Mouse (Mus musculus) layer of hippocampus, adult 2 months (tissue): ENCODE results near the gene Hpn. TPM values are rescaled to one million over a fixed set of nuclear protein-coding genes. Genes with fewer than 3 reads are reported as not detected.

Source experiments
- DNase-seq, 2 experiments: peaks; one replicate each; pipeline ENCODE4 v3.0.0; 2022; ENCODE audit warnings: low spot score in 2 of 2
- H3K27ac ChIP-seq: fragments of 200-600 bp; 2 replicates; pipeline ENCODE4 v1.8.1; 2022
- H3K4me3 ChIP-seq: fragments of 200-600 bp; 2 replicates; pipeline ENCODE4 v1.8.1; 2022; ENCODE audit warnings: mild to moderate bottlenecking
- CTCF ChIP-seq: fragments of 200-600 bp; conservative IDR thresholded peaks from 2 replicates; pipeline ENCODE4 v1.8.1; 2022; ENCODE audit warnings: antibody characterized with exemption, mild to moderate bottlenecking, moderate library complexity
- total RNA-seq, 2 experiments: library from RNA; stranded (reverse); gene quantifications; 2 replicates each; pipeline ENCODE4 v1.2.3; 2021

The Hpn gene
- total RNA-seq, 2 experiments from 2014 or later, result 2.9 to 7.1 TPM

DNA sequence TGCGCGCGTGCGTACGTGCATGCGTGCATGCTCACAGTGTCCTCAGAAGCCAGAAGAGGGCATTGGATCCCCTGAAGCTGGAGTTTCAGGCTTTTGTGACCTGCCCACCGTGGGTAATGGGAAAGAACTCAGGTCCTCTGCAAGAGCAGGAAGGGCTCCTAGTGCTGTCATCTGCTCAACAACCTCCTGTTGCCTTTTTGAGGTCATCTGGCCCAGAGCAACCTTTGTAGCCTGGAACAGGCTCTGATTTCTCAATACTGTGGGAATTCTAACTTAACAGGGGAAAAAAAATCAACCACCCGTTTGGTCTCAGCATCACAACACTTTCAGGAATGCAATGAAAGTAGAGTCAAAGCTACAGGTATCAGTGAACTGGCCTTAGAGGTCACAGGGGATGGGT, 35.4 kb downstream of the Hpn start:
- peak overlapping the region; percentile 65; the same call in 1 of the 2 replicates for H3K27ac ChIP-seq
- DNase-seq, result no peak
- TF ChIP-seq CTCF, result no peak
- no peak overlapping the region for H3K4me3 ChIP-seq

DNA sequence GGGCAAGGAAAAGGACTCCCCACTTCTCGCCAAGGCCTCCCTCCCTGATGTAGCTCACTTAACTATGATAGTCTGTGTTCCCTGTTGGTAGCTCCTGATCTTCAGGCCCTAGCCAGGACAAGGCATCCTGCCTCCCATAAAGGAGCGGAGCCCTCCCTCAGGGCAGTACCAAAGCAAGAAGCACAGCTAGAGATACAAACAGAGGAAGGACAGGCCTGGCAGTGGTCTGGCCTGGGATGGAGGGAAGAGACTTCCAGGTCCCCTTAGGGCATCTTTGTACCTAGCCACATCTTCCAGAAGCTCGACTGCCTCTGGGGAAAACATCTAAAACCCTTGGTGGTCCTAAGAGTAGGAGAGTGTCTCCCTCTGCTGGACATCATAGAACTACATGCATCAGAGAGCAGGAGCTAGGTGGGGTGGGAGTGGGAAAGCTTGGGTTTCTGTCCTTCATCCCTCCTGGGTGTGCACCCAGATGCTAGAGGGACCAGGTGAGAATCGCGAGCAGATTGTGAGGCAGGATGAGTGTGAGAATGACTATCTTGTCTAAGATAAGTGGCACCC, 37.1 kb downstream of the Hpn start:
- Histone ChIP-seq H3K4me3 (no peak overlapping the region), H3K27ac (peak overlapping the region; percentile 90)
- TF ChIP-seq CTCF, result peak; percentile 93
- DNase-seq, result peak; percentile 62 to 71

DNA sequence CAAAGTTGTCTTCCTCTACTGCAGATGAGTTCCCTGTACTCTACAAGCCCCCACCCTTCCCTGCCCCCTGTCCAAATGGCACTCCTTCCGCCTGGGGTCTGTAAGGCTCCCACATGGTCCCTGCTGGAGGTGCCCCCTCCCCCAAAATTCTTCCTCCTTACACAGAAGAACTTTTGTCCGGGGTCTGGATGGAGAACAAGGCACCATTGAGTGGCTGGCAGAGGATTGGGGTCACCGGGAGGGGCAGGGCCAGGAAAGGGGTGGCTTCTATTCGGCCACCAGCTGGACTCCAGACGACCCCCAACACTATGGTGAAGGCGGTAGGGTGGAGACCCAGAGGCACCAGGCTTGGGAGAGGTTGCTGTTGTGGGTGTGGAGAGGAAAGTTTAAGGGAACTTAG, 37.6 kb downstream of the Hpn start:
- TF ChIP-seq CTCF, result no peak
- Histone ChIP-seq H3K27ac (peak overlapping the region; percentile 90), H3K4me3 (no peak overlapping the region)
- peak; percentile 53 to 77 for DNase-seq

DNA sequence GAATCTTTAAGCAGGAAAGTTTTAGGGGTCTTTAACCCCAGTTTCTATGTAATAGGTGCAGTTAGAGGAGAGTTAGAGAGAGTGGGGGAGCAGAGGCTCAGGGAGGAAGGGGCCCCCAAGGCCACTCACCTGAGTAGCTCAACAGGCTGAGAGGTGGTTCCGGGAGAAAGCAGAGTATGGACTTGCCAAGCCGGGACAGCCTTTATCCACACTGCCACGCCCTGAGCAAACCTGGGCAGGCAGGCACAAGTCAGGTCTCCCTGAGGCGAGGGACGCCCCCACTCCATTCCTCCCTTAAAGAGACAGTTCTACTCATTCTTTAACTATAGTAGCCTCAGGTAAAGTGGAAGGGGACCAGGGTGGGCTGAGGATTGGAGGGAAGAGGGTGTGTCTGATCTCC, 38.6 kb downstream of the Hpn start, which contains the start of gene Fxyd3:
Fxyd3 (minus strand) TSS at position 213 of the 400 bp plus-strand sequence.
- H3K4me3 ChIP-seq, result no peak within 1 kb of the TSS
- DNase-seq, result no peak
- peak within 1 kb of the TSS; percentile 90 for H3K27ac ChIP-seq
- TF ChIP-seq CTCF, result no peak

DNA sequence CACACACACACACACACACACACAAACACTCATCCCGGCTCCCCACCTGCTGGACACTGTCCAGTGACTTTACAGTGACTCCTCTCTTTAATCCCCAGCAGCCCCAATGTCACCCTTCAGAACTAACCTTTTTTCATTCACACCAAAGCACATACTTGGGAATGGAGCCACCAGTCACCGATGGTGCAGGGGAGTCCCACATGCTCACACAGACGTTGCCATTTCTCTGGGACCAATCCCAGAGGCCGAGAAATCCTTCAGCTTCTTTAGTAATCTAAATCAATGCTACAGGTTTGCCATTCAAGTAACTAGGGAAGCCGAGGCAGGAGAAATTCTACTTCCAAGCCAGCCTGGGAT, 40.4 kb downstream of the Hpn start:
- peak; percentile 61 to 71 for DNase-seq
- H3K27ac ChIP-seq, result 0 out of 2 replicates have a peak overlapping the region, but pooled peaks have one; percentile 19
- no peak overlapping the region for H3K4me3 ChIP-seq
- no peak for TF ChIP-seq CTCF

DNA sequence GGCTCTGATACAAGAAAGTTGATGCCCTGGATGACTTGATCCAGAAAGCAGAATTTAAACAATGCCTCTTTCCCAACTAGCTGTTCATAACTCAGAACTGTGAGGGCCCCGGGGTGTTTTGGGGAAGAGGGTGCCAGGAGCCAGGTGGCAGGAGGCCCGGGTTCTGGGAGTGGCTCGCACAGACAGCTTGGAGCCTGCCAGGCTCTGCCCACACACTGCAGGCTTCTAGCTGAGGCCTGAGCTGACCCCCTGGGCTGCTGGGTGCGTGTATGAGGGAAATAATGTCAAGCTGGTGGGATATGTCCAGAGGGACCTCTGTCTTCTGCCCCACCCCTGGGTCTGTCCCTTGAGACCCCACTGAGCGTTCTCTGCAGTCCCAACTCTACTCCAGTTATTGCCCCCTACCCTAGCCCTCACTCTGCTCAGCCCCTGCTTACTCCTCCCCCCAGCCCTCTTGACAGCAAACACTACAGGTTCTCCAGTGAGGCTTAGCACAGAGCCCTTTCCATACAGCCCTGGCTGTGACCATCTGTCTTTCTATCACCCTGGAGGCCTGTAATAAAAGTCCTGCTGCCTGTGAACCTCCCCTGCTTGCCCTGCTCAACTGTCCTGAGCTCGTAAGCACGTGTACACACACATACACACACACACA, 40.9 kb downstream of the Hpn start:
- Histone ChIP-seq H3K27ac (peak overlapping the region; percentile 80), H3K4me3 (no peak overlapping the region)
- no peak for DNase-seq
- no peak for TF ChIP-seq CTCF

DNA sequence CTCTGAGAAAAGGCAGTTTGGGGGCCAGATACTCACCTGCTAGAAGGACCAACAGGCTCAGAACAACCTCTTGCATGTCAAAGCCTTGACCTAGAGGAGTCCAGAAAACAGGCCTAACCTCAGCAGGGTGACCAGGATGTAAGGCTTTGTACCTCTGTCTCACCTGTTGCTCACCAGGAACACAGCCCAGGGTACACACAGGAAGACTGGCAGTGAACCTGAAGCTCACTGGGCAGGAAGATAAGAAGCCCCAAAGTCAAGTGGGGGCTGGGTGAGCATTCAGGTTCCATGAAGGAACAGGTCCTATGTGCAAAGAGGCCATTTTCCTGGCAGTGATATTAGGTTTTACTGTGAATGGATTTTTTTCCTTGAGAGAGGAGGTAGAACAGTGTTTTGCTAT, 41.5 kb downstream of the Hpn start:
- Histone ChIP-seq H3K4me3 (no peak overlapping the region), H3K27ac (peak overlapping the region; percentile 80; the same call in 1 of the 2 replicates)
- no peak for DNase-seq
- no peak for TF ChIP-seq CTCF

DNA sequence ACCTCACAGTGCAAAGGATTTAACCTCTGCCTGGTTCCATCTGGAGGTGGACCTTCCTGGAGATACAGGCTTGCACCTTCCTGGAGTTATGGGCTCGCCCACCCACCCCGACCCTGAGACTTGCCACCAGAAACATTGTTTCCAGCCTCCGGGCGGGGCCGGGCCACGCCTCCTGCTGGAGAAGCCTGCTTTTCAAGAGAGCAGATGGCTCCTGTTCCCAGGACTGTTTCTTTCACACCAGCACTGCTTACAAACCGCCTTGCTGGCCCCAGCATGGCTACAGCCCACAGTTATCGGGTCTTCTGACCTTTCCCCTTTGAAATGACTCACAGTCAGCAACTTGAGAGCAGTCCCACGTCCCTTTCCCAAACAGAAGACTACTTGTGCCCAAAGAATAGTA, 42.8 kb downstream of the Hpn start:
- Histone ChIP-seq H3K27ac (peak overlapping the region; percentile 43; the same call in 1 of the 2 replicates), H3K4me3 (no peak overlapping the region)
- no peak for DNase-seq
- TF ChIP-seq CTCF, result no peak

DNA sequence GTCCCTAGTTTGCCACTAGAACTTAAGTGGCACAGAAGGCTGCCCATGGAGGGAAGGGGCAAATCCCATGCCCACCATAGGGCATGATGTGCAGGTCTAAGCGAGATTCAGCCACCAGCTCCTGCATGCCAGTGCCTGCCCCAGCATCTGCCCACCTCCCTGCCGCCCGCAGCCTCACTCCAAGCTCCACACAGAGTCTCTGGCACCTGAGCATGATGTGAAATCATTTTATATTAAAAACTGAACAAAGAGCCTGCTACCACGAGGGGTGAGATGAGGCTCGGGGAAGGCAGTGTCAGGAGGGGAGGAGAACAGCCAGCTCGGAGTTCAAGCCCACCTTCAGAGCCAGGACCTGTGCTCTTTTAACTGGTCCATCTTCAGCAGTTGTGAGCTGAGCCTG, 44.8 kb downstream of the Hpn start:
- no peak for DNase-seq
- Histone ChIP-seq H3K4me3 (no peak overlapping the region), H3K27ac (peak overlapping the region; percentile 70)
- TF ChIP-seq CTCF, result no peak

DNA sequence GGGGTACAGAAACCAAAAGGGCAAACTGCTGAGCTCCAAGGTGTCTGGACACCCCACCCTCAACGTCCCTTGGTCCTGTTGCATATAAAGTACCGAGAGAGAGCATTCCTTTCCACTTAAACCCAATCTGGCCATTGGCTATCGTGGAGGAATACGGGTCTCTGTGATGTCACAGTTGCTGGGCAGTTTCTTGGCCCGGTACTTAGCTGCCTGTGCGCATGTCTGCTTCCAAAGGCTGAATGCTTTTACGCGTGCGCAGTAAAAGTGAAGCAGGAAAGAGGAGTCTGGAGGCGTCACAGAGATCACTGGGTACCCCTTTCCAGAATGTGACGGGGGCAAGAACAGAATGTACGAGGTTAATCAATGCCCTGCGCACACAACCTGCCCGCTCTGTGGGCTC, 45.6 kb downstream of the Hpn start:
- no peak for TF ChIP-seq CTCF
- no peak for DNase-seq
- H3K27ac ChIP-seq, result peak overlapping the region; percentile 70; the same call in 1 of the 2 replicates
- no peak overlapping the region for H3K4me3 ChIP-seq

DNA sequence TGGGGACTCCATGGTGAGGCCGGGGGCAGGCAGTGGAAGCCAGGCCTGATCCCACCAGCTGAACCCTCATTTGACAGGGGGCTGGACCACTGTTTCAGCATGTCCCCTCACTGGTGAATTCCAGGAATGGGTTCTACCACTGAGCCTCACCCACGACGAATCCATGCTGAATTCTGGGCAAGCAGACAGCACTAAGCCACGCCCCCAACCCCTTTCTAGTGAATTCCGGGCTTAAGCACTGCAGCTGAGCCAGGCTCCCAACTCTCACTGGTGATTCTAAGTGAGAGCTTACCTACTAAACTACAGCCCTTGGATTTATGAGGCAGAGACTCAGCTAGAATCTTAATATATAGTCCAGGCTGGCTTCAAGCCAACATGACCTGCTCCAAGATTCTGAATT, 47.3 kb downstream of the Hpn start:
- no peak for TF ChIP-seq CTCF
- DNase-seq, result no peak
- Histone ChIP-seq H3K4me3 (no peak overlapping the region), H3K27ac (peak overlapping the region; percentile 58; the same call in 1 of the 2 replicates)

DNA sequence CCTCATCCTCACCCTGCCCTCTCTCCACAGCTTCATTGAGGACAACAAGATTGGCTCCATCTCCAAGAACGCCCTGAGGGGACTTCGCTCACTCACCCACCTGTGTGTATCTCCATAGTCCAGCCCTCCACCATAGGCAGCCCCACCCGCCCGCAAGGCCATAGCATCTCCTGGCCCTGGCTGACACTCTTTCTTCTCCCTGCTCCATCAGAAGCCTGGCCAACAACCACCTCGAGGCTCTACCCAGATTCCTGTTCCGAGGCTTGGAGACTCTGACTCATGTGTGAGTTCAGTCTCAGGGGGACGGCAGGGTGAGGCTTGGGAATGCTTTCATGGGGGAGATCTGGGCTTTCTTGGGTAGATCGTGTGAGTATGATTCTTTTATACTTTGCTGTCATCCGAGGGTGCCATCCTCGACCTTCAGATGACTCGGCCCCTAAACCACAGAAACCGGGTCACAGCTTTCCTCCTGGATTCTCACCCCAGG, 52.0 kb downstream of the Hpn start:
- DNase-seq, result no peak
- no peak overlapping the region for H3K27ac ChIP-seq
- no peak for TF ChIP-seq CTCF

DNA sequence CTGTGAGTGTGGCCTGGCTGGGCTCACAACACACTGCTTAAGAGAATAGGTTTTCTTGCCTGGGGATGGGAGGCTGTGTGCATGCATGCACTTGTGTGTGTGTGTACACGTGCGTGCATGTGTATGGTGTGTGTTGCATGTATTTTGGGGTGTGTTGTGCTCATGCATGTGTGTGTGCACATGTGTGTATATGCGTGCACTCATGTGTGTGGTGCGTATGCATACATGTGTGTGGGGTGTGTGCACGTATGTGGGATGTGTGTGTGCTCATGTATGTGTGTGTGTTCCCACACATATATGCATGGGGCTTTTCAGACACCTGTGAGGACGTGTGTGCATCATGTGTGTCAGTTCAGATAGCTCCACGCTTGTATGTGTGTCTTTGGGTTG, 54.5 kb downstream of the Hpn start:
- TF ChIP-seq CTCF, result no peak
- Histone ChIP-seq H3K4me3 (peak overlapping the region; percentile 40), H3K27ac (peak overlapping the region; percentile 87)
- no peak for DNase-seq

More for the DNA sequence above, 52.0 kb downstream of the Hpn start:
- H3K4me3 ChIP-seq, result no peak overlapping the region
